21 mouse cellular contexts compared by ENCODE assay signal in the genomic region with DNA sequence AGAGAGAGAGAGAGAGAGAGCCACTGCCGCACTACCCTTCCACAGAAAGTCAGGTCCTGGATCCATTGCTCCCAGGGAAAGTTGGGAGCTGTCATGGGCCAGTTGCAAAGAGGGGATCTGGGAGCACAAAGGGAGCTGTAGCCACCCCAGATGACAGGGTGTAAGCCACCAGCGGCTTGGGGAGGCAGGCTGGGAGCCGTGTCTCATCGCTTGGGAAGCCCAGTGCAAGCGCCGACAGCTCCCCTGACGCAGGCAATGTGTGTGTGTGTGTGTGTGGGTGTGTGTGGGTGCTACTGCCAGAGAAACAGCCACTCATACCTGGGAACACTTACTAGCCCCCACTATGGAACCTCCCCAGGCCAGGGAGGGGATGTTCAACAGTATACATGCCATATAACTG. TPM values are rescaled to one million over a fixed set of nuclear protein-coding genes. Genes with fewer than 3 reads are reported as not detected.
DNase-seq lines count a peak whose midpoint lies in the region; ATAC-seq and TF ChIP-seq lines count a peak whose summit lies in the region.
"Had no signal": no experiment of that assay in that cellular context is flagged by ENCODE, and none has a peak within 500 bp of the region (broad histone marks: within the 10 kb centered on the region; RNA-seq: fewer than 3 reads in every experiment).

No protein-coding gene starts in this region.

- 0 out of 2 replicates have a peak, but pooled peaks have one; percentile 30 for ATAC-seq in liver, embryonic 11.5 days (replicated peaks; ENCODE audit: low FRiP score)
- ATAC-seq: CD4-positive, CD25-positive, alpha-beta regulatory T cell, adult 4 months; forebrain, embryonic 16.5 days; midbrain, embryonic 13.5 days had no signal

- TF ChIP-seq CTCF in layer of hippocampus, adult 2 months (conservative IDR thresholded peaks at IDR 0.05) = no peak

- no peaks in the 10 kb centered on the region for H3K36me3 ChIP-seq in heart, embryonic 10.5 days
- H3K36me3 ChIP-seq in liver, embryonic 11.5 days (ENCODE audit: control insufficient read depth, insufficient read depth, low read length) = no peaks in the 10 kb centered on the region
- H3K36me3 ChIP-seq: limb, embryonic 12.5 days; lung, embryonic 15.5 days; midbrain, embryonic 13.5 days; neural tube, embryonic 15.5 days had no signal

- peak overlapping the region; percentile 45 for H3K4me2 ChIP-seq in liver, embryonic 11.5 days
- H3K4me2 ChIP-seq: hindbrain, embryonic 14.5 days; limb, embryonic 12.5 days; lung, embryonic 15.5 days; midbrain, embryonic 13.5 days; neural tube, embryonic 15.5 days had no signal

- peaks cover 6% of the 10 kb centered on the region for H3K4me1 ChIP-seq in heart, embryonic 10.5 days
- H3K4me1 ChIP-seq in liver, embryonic 11.5 days (replicated peaks; ENCODE audit: control insufficient read depth, insufficient read depth, low read length) = peaks cover 11% of the 10 kb centered on the region
- H3K4me1 ChIP-seq: limb, embryonic 12.5 days; neural tube, embryonic 15.5 days had no signal

- H3K27me3 ChIP-seq in heart, embryonic 10.5 days (ENCODE audit: insufficient read depth, poor library complexity, severe bottlenecking) = peaks cover 40% of the 10 kb centered on the region
- peaks cover 16% of the 10 kb centered on the region; the same call in 1 of the 2 replicates for H3K27me3 ChIP-seq in liver, embryonic 11.5 days (replicated peaks; ENCODE audit: control insufficient read depth, insufficient read depth, low read length)

- intact Hi-C loops in heart, postnatal 10 days (cut with DNase I) = loop anchor here (5.0 kb wide), 1 partner anchor 130 kb away; no protein-coding TSS in a partner anchor

- H3K27ac ChIP-seq in heart, embryonic 10.5 days = peak overlapping the region; percentile 37
- H3K27ac ChIP-seq in liver, embryonic 11.5 days (ENCODE audit: low read depth, low read length) = peak overlapping the region; percentile 64
- H3K27ac ChIP-seq in layer of hippocampus, adult 2 months = no peak overlapping the region
- H3K27ac ChIP-seq: hindbrain, embryonic 14.5 days; limb, embryonic 12.5 days; lung, embryonic 15.5 days; macrophage; midbrain, embryonic 13.5 days; neural tube, embryonic 15.5 days; stomach, postnatal 0 days had no signal

- H3K9ac ChIP-seq in liver, embryonic 11.5 days (ENCODE audit: low read depth, low read length) = peak overlapping the region; percentile 52
- H3K9ac ChIP-seq: hindbrain, embryonic 14.5 days; limb, embryonic 12.5 days; lung, embryonic 15.5 days; midbrain, embryonic 13.5 days; neural tube, embryonic 15.5 days had no signal

- H3K9me3 ChIP-seq in heart, embryonic 10.5 days = no peaks in the 10 kb centered on the region
- no peaks in the 10 kb centered on the region for H3K9me3 ChIP-seq in liver, embryonic 11.5 days (ENCODE audit: control insufficient read depth, low read length)
- H3K9me3 ChIP-seq: limb, embryonic 12.5 days; lung, embryonic 15.5 days; midbrain, embryonic 13.5 days; neural tube, embryonic 15.5 days had no signal

- H3K4me3 ChIP-seq in heart, embryonic 10.5 days = no peak overlapping the region
- H3K4me3 ChIP-seq in liver, embryonic 11.5 days (ENCODE audit: low read depth, low read length) = no peak overlapping the region
- H3K4me3 ChIP-seq in layer of hippocampus, adult 2 months = no peak overlapping the region
- H3K4me3 ChIP-seq: limb, embryonic 12.5 days; lung, embryonic 15.5 days; midbrain, embryonic 13.5 days; neural tube, embryonic 15.5 days had no signal

- no peak for DNase-seq in heart, embryonic 10.5 days (ENCODE audit: low spot score)
- no peak for DNase-seq in heart, postnatal 10 days
- DNase-seq in spleen, postnatal 4 days (ENCODE audit: low spot score in 2 of 2) = peak; percentile 33 to 73
- no peak for DNase-seq in spleen, adult 18-20 months
- no peak for DNase-seq in liver, embryonic 11.5 days (ENCODE audit: low spot score)
- no peak for DNase-seq in T-cell, adult 2 months (ENCODE audit: low spot score)
- no peak for DNase-seq in layer of hippocampus, adult 2 months (ENCODE audit: low spot score in 2 of 2)
- no peak for DNase-seq in gastrocnemius, postnatal 10 days
- DNase-seq: adrenal gland, postnatal 10 days; cerebellum, adult 9-11 months; kidney, postnatal 14 days had no signal

- 20% methylated on average over 7 of the region's 7 CpGs for WGBS in heart, embryonic 10.5 days
- WGBS in liver, embryonic 11.5 days = 25% methylated on average over 7 of the region's 7 CpGs

RNA-seq across cellular contexts. Expression of a gene that starts 23.1 kb away (rescaled TPM):
- 0.04 TPM in 1 of 2 replicates, not detected in the other for polyA plus RNA-seq in heart, embryonic 10.5 days (2016; fragmentation: Nextera tagmentation; extraction: Ambion mirVana)
- total RNA-seq in heart, postnatal 10 days (2021) = under 1 TPM; 0.10 to 0.14 TPM
- 0.09 and 0.10 TPM in 2 replicates for polyA plus RNA-seq in liver, embryonic 11.5 days (2014; fragmentation: Nextera tagmentation; extraction: Ambion mirVana)
- total RNA-seq in layer of hippocampus, adult 2 months (2021) = not detected
- under 1 TPM in 1 of 2 experiments, not detected in 1; 0.07 TPM for total RNA-seq in gastrocnemius, postnatal 10 days (2021)
- total RNA-seq: adrenal gland, postnatal 10 days; granulocyte monocyte progenitor cell, adult 5-6 weeks had no signal
- polyA plus RNA-seq: CD4-positive, CD25-positive, alpha-beta regulatory T cell, adult 4 months; hindbrain, embryonic 14.5 days; macrophage; midbrain, embryonic 13.5 days had no signal

Comparison
In these comparisons a context has a peak if more than half of its experiments do, and no peak if none do; other contexts are left out.
1. DNase-seq: peak in spleen, postnatal 4 days (2 of 2); none in heart, embryonic 10.5 days (single experiment), heart, postnatal 10 days (0 of 2), spleen, adult 18-20 months (0 of 2), liver, embryonic 11.5 days (single experiment), T-cell, adult 2 months (single experiment), layer of hippocampus, adult 2 months (0 of 2) and gastrocnemius, postnatal 10 days (single experiment).